Mouse (Mus musculus): ENCODE measurements at regions not wholly inside any gene's neighbourhood (a gene's known extent, or its start where the extent isn't known, plus 50 kb on each side); places are given as distances from the start of the nearest gene placed in this dataset.
A peak's percentile ranks its signal among the peaks of the same experiment; 100 is the strongest.
"Not testable (repeated sequence)": the region's sequence is repeated elsewhere in the genome, so short reads cannot be mapped to it uniquely, and the experiment has no call there.

GRCm38 (mm10) chr2:10658317-10658716, 288.0 kb downstream of the Sfmbt2 start:
- peak; percentile 12 for DNase-seq

- DNase-seq: not testable (repeated sequence)
These were observed 297.6 kb downstream of the Sfmbt2 start for GRCm38 (mm10) chr2:10667915-10668314.

GRCm38 (mm10) chr2:10670423-10671298, 300.4 kb downstream of the Sfmbt2 start:
- no peak for DNase-seq

GRCm38 (mm10) chr2:10671299-10671632, 301.0 kb downstream of the Sfmbt2 start:
- no peak for DNase-seq

GRCm38 (mm10) chr2:10672196-10672595, 301.9 kb downstream of the Sfmbt2 start:
- no peak for DNase-seq

GRCm38 (mm10) chr2:10674738-10675349, 304.5 kb downstream of the Sfmbt2 start:
- no peak for DNase-seq

- DNase-seq: peak; percentile 6
These were observed 331.1 kb downstream of the Sfmbt2 start for GRCm38 (mm10) chr2:10701459-10701858.

GRCm38 (mm10) chr2:10718366-10718765, 348.1 kb downstream of the Sfmbt2 start:
- no peak for DNase-seq

- DNase-seq: not testable (repeated sequence)
These were observed 364.0 kb downstream of the Sfmbt2 start for GRCm38 (mm10) chr2:10734337-10734736.

GRCm38 (mm10) chr2:10736696-10737457, 366.6 kb downstream of the Sfmbt2 start:
- no peak for DNase-seq

- peak; percentile 6 for DNase-seq
These were observed 367.1 kb downstream of the Sfmbt2 start for GRCm38 (mm10) chr2:10737458-10737775.

- no peak for DNase-seq
These were observed 374.8 kb downstream of the Sfmbt2 start for GRCm38 (mm10) chr2:10745127-10745526.

GRCm38 (mm10) chr2:10755375-10755774, 385.1 kb downstream of the Sfmbt2 start:
- DNase-seq: no peak

- no peak for DNase-seq
These were observed 387.0 kb downstream of the Sfmbt2 start for GRCm38 (mm10) chr2:10757202-10757840.

- no peak for DNase-seq
These were observed 387.6 kb downstream of the Sfmbt2 start for GRCm38 (mm10) chr2:10757886-10758285.

- no peak for DNase-seq
These were observed 391.9 kb downstream of the Sfmbt2 start for GRCm38 (mm10) chr2:10762236-10762635.

- no peak for DNase-seq
These were observed 388.8 kb upstream of the Prkcq start for GRCm38 (mm10) chr2:10783071-10783470.

- DNase-seq: no peak
These were observed 388.3 kb upstream of the Prkcq start for GRCm38 (mm10) chr2:10783594-10783993.

- no peak for DNase-seq
These were observed 387.6 kb upstream of the Prkcq start for GRCm38 (mm10) chr2:10784266-10784665.

GRCm38 (mm10) chr2:10785156-10785555, 386.8 kb upstream of the Prkcq start:
- DNase-seq: peak; percentile 6

GRCm38 (mm10) chr2:10788509-10788908, 383.4 kb upstream of the Prkcq start:
- DNase-seq: peak; percentile 12

- no peak for DNase-seq
These were observed 380.7 kb upstream of the Prkcq start for GRCm38 (mm10) chr2:10791233-10791632.

GRCm38 (mm10) chr2:10816374-10816773, 355.5 kb upstream of the Prkcq start:
- DNase-seq: no peak

Data from cerebellum, adult 11-12 months (tissue).